Mouse (Mus musculus): ENCODE results near the gene Erg.

Gene Erg

GRCm38 (mm10) chr16:95585541-95586310, 667 bp downstream of the Erg start:
- in situ Hi-C loops (cut with MseI, MboI), result no loop called here

GRCm38 (mm10) chr16:95584751-95585528, 1.5 kb downstream of the Erg start:
- in situ Hi-C loops (cut with MseI, MboI), result no loop called here

- in situ Hi-C loops (cut with MseI, MboI), result loop anchor here (10.0 kb wide), 3 partner anchors 114 to 234 kb away; no protein-coding TSS in a partner anchor
Observed at GRCm38 (mm10) chr16:95579289-95579688, 7.1 kb downstream of the Erg start.

- in situ Hi-C loops (cut with MseI, MboI), result loop anchor here (10.0 kb wide), 3 partner anchors 108 to 228 kb away; no protein-coding TSS in a partner anchor
Observed at GRCm38 (mm10) chr16:95573163-95573562, 13.2 kb downstream of the Erg start.

- in situ Hi-C loops (cut with MseI, MboI), result loop anchor here (10.0 kb wide), 3 partner anchors 106 to 226 kb away; no protein-coding TSS in a partner anchor
Observed at GRCm38 (mm10) chr16:95570616-95571015, 15.8 kb downstream of the Erg start.

- in situ Hi-C loops (cut with MseI, MboI), result no loop called here
Observed at GRCm38 (mm10) chr16:95556834-95557233, 29.6 kb downstream of the Erg start.

- in situ Hi-C loops (cut with MseI, MboI), result no loop called here
Observed at GRCm38 (mm10) chr16:95553136-95553535, 33.3 kb downstream of the Erg start.

GRCm38 (mm10) chr16:95552495-95552894, 33.9 kb downstream of the Erg start:
- in situ Hi-C loops (cut with MseI, MboI), result no loop called here

GRCm38 (mm10) chr16:95550496-95550895, 35.9 kb downstream of the Erg start:
- in situ Hi-C loops (cut with MseI, MboI), result no loop called here

GRCm38 (mm10) chr16:95544753-95545152, 41.6 kb downstream of the Erg start:
- in situ Hi-C loops (cut with MseI, MboI), result no loop called here

- in situ Hi-C loops (cut with MseI, MboI), result no loop called here
Observed at GRCm38 (mm10) chr16:95543471-95543870, 42.9 kb downstream of the Erg start.

GRCm38 (mm10) chr16:95535151-95535550, 51.2 kb downstream of the Erg start:
- in situ Hi-C loops (cut with MseI, MboI), result no loop called here

- in situ Hi-C loops (cut with MseI, MboI), result no loop called here
Observed at GRCm38 (mm10) chr16:95532387-95533077, 53.9 kb downstream of the Erg start.

GRCm38 (mm10) chr16:95527561-95527960, 58.8 kb downstream of the Erg start:
- in situ Hi-C loops (cut with MseI, MboI), result no loop called here

GRCm38 (mm10) chr16:95519520-95519919, 66.9 kb downstream of the Erg start:
- in situ Hi-C loops (cut with MseI, MboI), result no loop called here

GRCm38 (mm10) chr16:95506051-95506450, 80.3 kb downstream of the Erg start:
- in situ Hi-C loops (cut with MseI, MboI), result no loop called here

- in situ Hi-C loops (cut with MseI, MboI), result no loop called here
Observed at GRCm38 (mm10) chr16:95496582-95497300, 89.7 kb downstream of the Erg start.

GRCm38 (mm10) chr16:95494108-95494507, 92.3 kb downstream of the Erg start:
- in situ Hi-C loops (cut with MseI, MboI), result no loop called here

GRCm38 (mm10) chr16:95493336-95493735, 93.1 kb downstream of the Erg start:
- in situ Hi-C loops (cut with MseI, MboI), result no loop called here

- in situ Hi-C loops (cut with MseI, MboI), result no loop called here
Observed at GRCm38 (mm10) chr16:95492146-95492545, 94.2 kb downstream of the Erg start.

GRCm38 (mm10) chr16:95490386-95490785, 96.0 kb downstream of the Erg start:
- in situ Hi-C loops (cut with MseI, MboI), result no loop called here
